Mouse (Mus musculus): ENCODE results near the gene Mbd5. TPM values are rescaled to one million over a fixed set of nuclear protein-coding genes. Genes with fewer than 3 reads are reported as not detected.

Gene Mbd5
- polyA plus RNA-seq, 1 experiment: 4.1 TPM

- H3K4me3 ChIP-seq (ENCODE audit: extremely low read depth, insufficient read depth, insufficient read length): no peak overlapping the region
- H3K36me3 ChIP-seq (ENCODE audit: control insufficient read depth, insufficient read depth, low read length): no peaks in the 10 kb centered on the region
- H3K4me1 ChIP-seq (ENCODE audit: control insufficient read depth, insufficient read depth, insufficient read length): no peaks in the 10 kb centered on the region; the same call in none of the 2 replicates
- TF ChIP-seq CTCF (IDR thresholded peaks at IDR 0.05; ENCODE audit: extremely low read depth, insufficient read depth, insufficient read length, insufficient replicate concordance) (no peak), POLR2A (IDR thresholded peaks at IDR 0.05; ENCODE audit: low read depth, low read length) (no peak)
- DNase-seq (ENCODE audit: low read depth in 1 of 2, low spot score in 2 of 2): no peak
- no peaks in the 10 kb centered on the region for H3K27me3 ChIP-seq (ENCODE audit: control insufficient read depth, insufficient read depth, low read length)
- WGBS: 61% methylated on average over 1 of the region's 1 CpGs
- no peak overlapping the region for H3K27ac ChIP-seq (ENCODE audit: insufficient read depth, low read length)
Measured at GRCm38 (mm10) chr2:49354066-49354465, 404.8 kb downstream of the Mbd5 start.

GRCm38 (mm10) chr2:49355867-49356266 lies 406.6 kb downstream of the Mbd5 start:
- H3K36me3 ChIP-seq (ENCODE audit: control insufficient read depth, insufficient read depth, low read length): no peaks in the 10 kb centered on the region
- H3K4me3 ChIP-seq (ENCODE audit: extremely low read depth, insufficient read depth, insufficient read length): no peak overlapping the region
- no peaks in the 10 kb centered on the region for H3K27me3 ChIP-seq (ENCODE audit: control insufficient read depth, insufficient read depth, low read length)
- H3K4me1 ChIP-seq (ENCODE audit: control insufficient read depth, insufficient read depth, insufficient read length): no peaks in the 10 kb centered on the region; the same call in 1 of the 2 replicates
- H3K27ac ChIP-seq (ENCODE audit: insufficient read depth, low read length): no peak overlapping the region
- no peak for DNase-seq (ENCODE audit: low read depth in 1 of 2, low spot score in 2 of 2)
- 91% methylated on average over 8 of the region's 8 CpGs for WGBS
- TF ChIP-seq CTCF (IDR thresholded peaks at IDR 0.05; ENCODE audit: extremely low read depth, insufficient read depth, insufficient read length, insufficient replicate concordance) (no peak), POLR2A (IDR thresholded peaks at IDR 0.05; ENCODE audit: low read depth, low read length) (no peak)

DNA sequence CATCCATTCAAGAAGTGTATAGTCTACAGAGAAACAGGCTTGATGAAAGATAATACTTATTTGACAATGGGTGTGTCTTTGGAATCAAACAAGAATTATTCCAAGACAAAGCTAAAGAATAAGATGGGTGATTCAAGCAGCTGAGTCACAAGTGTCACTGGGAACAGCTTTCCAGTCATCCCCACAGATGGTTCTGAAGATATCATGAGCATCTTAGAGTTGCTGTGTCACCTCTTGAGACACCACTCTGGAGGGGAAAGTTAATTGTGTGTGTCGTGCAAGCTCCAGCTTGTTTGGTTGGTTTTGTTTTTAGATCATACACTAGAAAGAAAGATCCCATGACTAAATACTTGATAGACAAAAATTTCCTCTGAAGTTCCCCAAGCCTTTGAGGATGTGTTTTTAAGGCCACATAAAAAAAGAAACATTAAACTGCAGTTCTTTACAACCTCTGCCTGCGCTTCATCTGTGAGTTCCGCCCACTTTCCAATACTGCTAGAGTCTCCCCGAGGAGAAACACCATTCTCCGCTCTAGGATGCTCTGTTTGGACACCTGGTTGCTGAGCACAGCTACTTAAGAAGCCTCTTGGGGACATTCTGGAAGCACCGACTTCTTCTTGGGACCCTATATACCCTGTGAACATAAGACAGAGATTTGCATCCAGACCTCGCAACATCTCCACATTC lies 409.0 kb downstream of the Mbd5 start:
- no peaks in the 10 kb centered on the region; the same call in 1 of the 2 replicates for H3K4me1 ChIP-seq (ENCODE audit: control insufficient read depth, insufficient read depth, insufficient read length)
- no peaks in the 10 kb centered on the region for H3K36me3 ChIP-seq (ENCODE audit: control insufficient read depth, insufficient read depth, low read length)
- no peaks in the 10 kb centered on the region for H3K27me3 ChIP-seq (ENCODE audit: control insufficient read depth, insufficient read depth, low read length)
- 83% methylated on average over 7 of the region's 7 CpGs for WGBS
- no peak overlapping the region for H3K4me3 ChIP-seq (ENCODE audit: extremely low read depth, insufficient read depth, insufficient read length)
- no peak overlapping the region for H3K27ac ChIP-seq (ENCODE audit: insufficient read depth, low read length)
- DNase-seq (ENCODE audit: low read depth in 1 of 2, low spot score in 2 of 2): no peak
- TF ChIP-seq CTCF (IDR thresholded peaks at IDR 0.05; ENCODE audit: extremely low read depth, insufficient read depth, insufficient read length, insufficient replicate concordance) (no peak), POLR2A (IDR thresholded peaks at IDR 0.05; ENCODE audit: low read depth, low read length) (no peak)

DNA sequence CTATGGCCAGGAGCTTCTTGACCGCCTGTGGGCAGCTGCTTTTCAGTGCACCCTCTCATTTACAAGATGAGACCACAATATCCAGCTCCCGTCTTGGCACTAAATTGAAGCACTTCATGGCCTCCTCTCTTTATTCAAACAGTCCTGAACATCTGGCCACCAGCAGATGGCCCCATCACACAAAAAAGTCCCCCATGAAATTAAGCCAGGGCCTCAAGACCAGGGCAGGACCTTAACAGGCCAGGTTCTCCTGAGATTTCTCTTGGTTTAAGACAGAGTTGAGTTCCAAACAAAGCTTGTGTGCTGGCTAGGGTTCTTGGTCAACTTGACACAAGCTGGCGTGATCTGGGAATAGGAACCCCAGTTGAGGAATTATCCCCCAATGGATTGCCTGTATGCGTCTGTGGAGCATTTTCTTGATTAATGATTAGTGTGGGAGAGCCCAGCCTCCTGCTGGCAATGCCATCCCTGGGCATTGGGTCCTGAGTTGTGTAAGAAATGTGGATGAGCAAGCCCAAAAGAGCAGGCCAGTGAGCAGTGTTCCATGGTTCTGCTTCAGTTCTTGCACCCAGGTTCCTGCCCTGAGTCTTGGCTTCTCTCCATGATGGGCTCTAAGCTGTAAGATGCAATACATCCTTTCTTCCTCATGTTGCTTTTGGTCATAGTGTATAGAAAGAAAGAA lies 409.7 kb downstream of the Mbd5 start:
- WGBS: 70% methylated on average over 4 of the region's 4 CpGs
- no peaks in the 10 kb centered on the region for H3K36me3 ChIP-seq (ENCODE audit: control insufficient read depth, insufficient read depth, low read length)
- H3K27me3 ChIP-seq (ENCODE audit: control insufficient read depth, insufficient read depth, low read length): no peaks in the 10 kb centered on the region
- peak; percentile 23 to 50 for DNase-seq (ENCODE audit: low read depth in 1 of 2, low spot score in 2 of 2)
- no peaks in the 10 kb centered on the region; the same call in 1 of the 2 replicates for H3K4me1 ChIP-seq (ENCODE audit: control insufficient read depth, insufficient read depth, insufficient read length)
- no peak overlapping the region for H3K4me3 ChIP-seq (ENCODE audit: extremely low read depth, insufficient read depth, insufficient read length)
- TF ChIP-seq POLR2A (IDR thresholded peaks at IDR 0.05; ENCODE audit: low read depth, low read length): no peak
- TF ChIP-seq CTCF (IDR thresholded peaks at IDR 0.05; ENCODE audit: extremely low read depth, insufficient read depth, insufficient read length, insufficient replicate concordance): peak; percentile 56; the same call in 1 of the 2 replicates
- H3K27ac ChIP-seq (ENCODE audit: insufficient read depth, low read length): no peak overlapping the region

DNA sequence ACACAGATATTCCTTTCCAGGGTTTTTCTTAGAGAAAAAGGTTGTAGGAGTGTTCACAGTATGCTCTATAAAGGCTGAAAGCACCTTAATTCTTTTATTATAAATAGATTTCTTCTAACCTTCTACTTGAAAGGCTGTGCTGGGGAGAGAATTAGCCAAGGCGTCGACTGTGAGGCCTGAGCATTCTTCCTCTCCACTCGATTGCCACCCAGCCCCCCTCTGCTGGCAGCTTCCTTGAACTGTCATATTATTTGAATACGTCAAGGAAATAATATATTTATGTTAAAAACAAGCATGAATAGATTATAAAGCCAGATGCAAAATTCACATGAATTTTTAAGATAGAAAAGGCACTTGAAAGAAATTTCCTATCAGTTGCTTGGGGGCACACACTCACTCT lies 410.4 kb downstream of the Mbd5 start:
- TF ChIP-seq POLR2A (IDR thresholded peaks at IDR 0.05; ENCODE audit: low read depth, low read length) (no peak), CTCF (IDR thresholded peaks at IDR 0.05; ENCODE audit: extremely low read depth, insufficient read depth, insufficient read length, insufficient replicate concordance) (no peak)
- WGBS: 35% methylated on average over 4 of the region's 4 CpGs
- Histone ChIP-seq H3K4me1 (ENCODE audit: control insufficient read depth, insufficient read depth, insufficient read length) (no peaks in the 10 kb centered on the region; the same call in 1 of the 2 replicates), H3K36me3 (ENCODE audit: control insufficient read depth, insufficient read depth, low read length) (no peaks in the 10 kb centered on the region), H3K27ac (ENCODE audit: insufficient read depth, low read length) (no peak overlapping the region), H3K27me3 (ENCODE audit: control insufficient read depth, insufficient read depth, low read length) (no peaks in the 10 kb centered on the region), H3K4me3 (ENCODE audit: extremely low read depth, insufficient read depth, insufficient read length) (no peak overlapping the region)
- no peak for DNase-seq (ENCODE audit: low read depth in 1 of 2, low spot score in 2 of 2)

- WGBS: 69% methylated on average over 5 of the region's 5 CpGs
- DNase-seq (ENCODE audit: low read depth in 1 of 2, low spot score in 2 of 2): no peak
- no peak overlapping the region for H3K27ac ChIP-seq (ENCODE audit: insufficient read depth, low read length)
- TF ChIP-seq CTCF (IDR thresholded peaks at IDR 0.05; ENCODE audit: extremely low read depth, insufficient read depth, insufficient read length, insufficient replicate concordance) (no peak), POLR2A (IDR thresholded peaks at IDR 0.05; ENCODE audit: low read depth, low read length) (no peak)
- no peaks in the 10 kb centered on the region for H3K36me3 ChIP-seq (ENCODE audit: control insufficient read depth, insufficient read depth, low read length)
- H3K4me1 ChIP-seq (ENCODE audit: control insufficient read depth, insufficient read depth, insufficient read length): no peaks in the 10 kb centered on the region
- no peak overlapping the region for H3K4me3 ChIP-seq (ENCODE audit: extremely low read depth, insufficient read depth, insufficient read length)
- no peaks in the 10 kb centered on the region for H3K27me3 ChIP-seq (ENCODE audit: control insufficient read depth, insufficient read depth, low read length)
Measured at GRCm38 (mm10) chr2:49364546-49364945, 415.2 kb downstream of the Mbd5 start.
